Mouse (Mus musculus) layer of hippocampus, adult 2 months (tissue): ENCODE data around the gene Gpr146. TPM values are rescaled to one million over a fixed set of nuclear protein-coding genes. Genes with fewer than 3 reads are reported as not detected.
A peak's percentile ranks its signal among the peaks of the same experiment; 100 is the strongest.

Experiments
- DNase-seq, 2 experiments: peaks; one replicate each; pipeline ENCODE4 v3.0.0; 2022; ENCODE audit warnings: low spot score in 2 of 2
- H3K27ac ChIP-seq: fragments of 200-600 bp; 2 replicates; pipeline ENCODE4 v1.8.1; 2022
- H3K4me3 ChIP-seq: fragments of 200-600 bp; 2 replicates; pipeline ENCODE4 v1.8.1; 2022; ENCODE audit warnings: mild to moderate bottlenecking
- CTCF ChIP-seq: fragments of 200-600 bp; conservative IDR thresholded peaks from 2 replicates; pipeline ENCODE4 v1.8.1; 2022; ENCODE audit warnings: antibody characterized with exemption, mild to moderate bottlenecking, moderate library complexity
- microRNA-seq, 2 experiments: library from miRNA; unstranded; fragments of <30 nt; microRNA quantifications; one replicate each; pipeline ENCODE4 v1.2.0; 2021
- total RNA-seq, 2 experiments: library from RNA; stranded (reverse); gene quantifications; 2 replicates each; pipeline ENCODE4 v1.2.3; 2021

Gpr146 gene
- total RNA-seq, 2 experiments from 2014 or later: 11.5 to 12.8 TPM

- DNase-seq: no peak
Observed at GRCm38 (mm10) chr5:139433842-139434568, 56.5 kb downstream of the Gpr146 start.

GRCm38 (mm10) chr5:139434940-139435339 is 57.4 kb downstream of the Gpr146 start:
- Histone ChIP-seq H3K27ac (peak overlapping the region; percentile 95), H3K4me3 (no peak overlapping the region)
- no peak for TF ChIP-seq CTCF
- DNase-seq: peak; percentile 68 to 86

More at GRCm38 (mm10) chr5:139433842-139434568, 56.5 kb downstream of the Gpr146 start:
- TF ChIP-seq CTCF: no peak
- H3K4me3 ChIP-seq: no peak overlapping the region
- peak overlapping the region; percentile 95 for H3K27ac ChIP-seq

GRCm38 (mm10) chr5:139437769-139438168 is 60.3 kb downstream of the Gpr146 start:
- DNase-seq: no peak
- Histone ChIP-seq H3K4me3 (no peak overlapping the region), H3K27ac (peak overlapping the region; percentile 83)
- no peak for TF ChIP-seq CTCF

GRCm38 (mm10) chr5:139438440-139438839 is 60.9 kb downstream of the Gpr146 start:
- Histone ChIP-seq H3K4me3 (no peak overlapping the region), H3K27ac (peak overlapping the region; percentile 83)
- TF ChIP-seq CTCF: no peak
- no peak for DNase-seq

- no peak for TF ChIP-seq CTCF
- Histone ChIP-seq H3K27ac (peak overlapping the region; percentile 92), H3K4me3 (no peak overlapping the region)
- peak; percentile 50 to 54 for DNase-seq
Observed at GRCm38 (mm10) chr5:139440451-139440850, 63.0 kb downstream of the Gpr146 start.

- TF ChIP-seq CTCF: no peak
- Histone ChIP-seq H3K4me3 (no peak overlapping the region), H3K27ac (peak overlapping the region; percentile 92)
- no peak for DNase-seq
Observed at GRCm38 (mm10) chr5:139440926-139441725, 63.6 kb downstream of the Gpr146 start.

GRCm38 (mm10) chr5:139441726-139442018 is 64.2 kb downstream of the Gpr146 start:
- no peak for DNase-seq
- no peak for TF ChIP-seq CTCF
- H3K4me3 ChIP-seq: no peak overlapping the region
- peak overlapping the region; percentile 92 for H3K27ac ChIP-seq

- Histone ChIP-seq H3K4me3 (no peak overlapping the region), H3K27ac (peak overlapping the region; percentile 92)
- 0 out of 2 replicates have a peak, but pooled peaks have one; percentile 13 for TF ChIP-seq CTCF
- no peak for DNase-seq
Observed at GRCm38 (mm10) chr5:139442428-139442827, 64.9 kb downstream of the Gpr146 start.

GRCm38 (mm10) chr5:139442962-139443361 is 65.5 kb downstream of the Gpr146 start:
- no peak for TF ChIP-seq CTCF
- Histone ChIP-seq H3K4me3 (no peak overlapping the region), H3K27ac (peak overlapping the region; percentile 92)
- no peak for DNase-seq

- Histone ChIP-seq H3K27ac (peak overlapping the region; percentile 46; the same call in 1 of the 2 replicates), H3K4me3 (no peak overlapping the region)
- peak; percentile 64 for TF ChIP-seq CTCF
- DNase-seq: no peak
Observed at GRCm38 (mm10) chr5:139445258-139445657, 67.8 kb downstream of the Gpr146 start.

Small RNAs within 50 kb of the gene (microRNA-seq; reads per million reads assigned to microRNA genes)
- 195 to 251 reads per million in 2 experiments for gene Mir339

Other genes starting within 250 kb of the Gpr146 start
- 100 to 1,000 TPM; 393 to 425 TPM for gene Prkar1b, start 227.7 kb upstream of the Gpr146 start, total RNA-seq
- 10 to 100 TPM in 1 of 2 experiments, 1 to 10 TPM in 1; 5.7 to 10.7 TPM for gene Dnaaf5, start 227.5 kb upstream of the Gpr146 start, total RNA-seq
- 10 to 100 TPM; 78.8 to 91.0 TPM for gene Sun1, start 177.1 kb upstream of the Gpr146 start, total RNA-seq
- gene Get4, start 125.4 kb upstream of the Gpr146 start, total RNA-seq: 10 to 100 TPM; 52.5 to 53.8 TPM
- 100 to 1,000 TPM; 162 to 171 TPM for gene Adap1, start 52.1 kb upstream of the Gpr146 start, total RNA-seq
- 10 to 100 TPM; 74.3 to 76.8 TPM for gene Cox19, start 26.3 kb upstream of the Gpr146 start, total RNA-seq
- gene Cyp2w1, start 25.1 kb upstream of the Gpr146 start, total RNA-seq: not detected
- gene C130050O18Rik, start 27.6 kb downstream of the Gpr146 start, total RNA-seq: under 1 TPM in 1 of 2 experiments, not detected in 1; 0.18 TPM
- 1 to 10 TPM; 2.1 to 2.4 TPM for gene Gper1, start 45.5 kb downstream of the Gpr146 start, total RNA-seq
- gene 3110082I17Rik, start 82.8 kb downstream of the Gpr146 start, total RNA-seq: 10 to 100 TPM; 17.1 to 18.1 TPM
- 10 to 100 TPM; 56.5 to 63.1 TPM for gene Zfand2a, start 106.9 kb downstream of the Gpr146 start, total RNA-seq
- gene Uncx, start 165.8 kb downstream of the Gpr146 start, total RNA-seq: not detected